Mouse (Mus musculus) liver, adult 2 months (tissue): ENCODE results near the gene Schip1. TPM values are rescaled to one million over a fixed set of nuclear protein-coding genes. Genes with fewer than 3 reads are reported as not detected.

ENCODE experiments used
- DNase-seq: peaks from one replicate; pipeline ENCODE4 v3.0.0-alpha.2; 2011; ENCODE audit warnings: low read depth, low spot score; ENCODE audit errors: extremely low read depth
- H3K27ac ChIP-seq: fragments of 200-500 bp; replicated peaks from 2 replicates; pipeline ENCODE4 v1.5.1; 2012; ENCODE audit warnings: low read depth, mild to moderate bottlenecking, control low read depth, inconsistent platforms, low read length; ENCODE audit not compliant: insufficient read depth
- H3K27me3 ChIP-seq: fragments of 200-500 bp; 2 replicates; pipeline ENCODE4 v1.6.1; 2012; ENCODE audit warnings: mild to moderate bottlenecking, moderate library complexity, low read length, inconsistent platforms; ENCODE audit not compliant: control insufficient read depth, insufficient read depth
- H3K36me3 ChIP-seq: fragments of 200-500 bp; 2 replicates; pipeline ENCODE4 v1.6.1; 2012; ENCODE audit warnings: low read length, inconsistent platforms; ENCODE audit not compliant: control insufficient read depth, insufficient read depth
- H3K4me1 ChIP-seq: fragments of 200-500 bp; 2 replicates; pipeline ENCODE4 v1.6.1; 2011; ENCODE audit warnings: low read length; ENCODE audit not compliant: control insufficient read depth, insufficient read depth
- H3K4me3 ChIP-seq: fragments of 200-500 bp; 2 replicates; pipeline ENCODE4 v1.5.1; 2011; ENCODE audit warnings: low read depth, mild to moderate bottlenecking, control low read depth, low read length, moderate library complexity; ENCODE audit not compliant: insufficient read depth
- H3K79me2 ChIP-seq: fragments of 200-500 bp; 2 replicates; pipeline ENCODE4 v1.6.1; 2012; ENCODE audit warnings: inconsistent platforms, mild to moderate bottlenecking, low read length, moderate library complexity; ENCODE audit not compliant: control insufficient read depth, insufficient read depth
- H3K9ac ChIP-seq: fragments of 200-500 bp; 2 replicates; pipeline ENCODE4 v1.6.1; 2012; ENCODE audit warnings: low read depth, mild to moderate bottlenecking, control low read depth, inconsistent platforms, low read length
- CTCF ChIP-seq: fragments of 200-500 bp; IDR thresholded peaks from 2 replicates; pipeline ENCODE4 v1.5.1; 2011; ENCODE audit warnings: low read depth, low read length, control low read depth
- POLR2A ChIP-seq: fragments of 200-500 bp; IDR thresholded peaks from 2 replicates; pipeline ENCODE4 v1.6.1; 2011; ENCODE audit warnings: low read length, control low read depth; ENCODE audit not compliant: insufficient read depth; ENCODE audit errors: extremely low read depth
- WGBS: fragments of 180-500 bp; shearing (Covaris S2); methylation state at CpG from one replicate; pipeline ENCODE4 v1.1.7; 2018; 5-methylcytosine and 5-hydroxymethylcytosine counted together
- polyA plus RNA-seq: library from polyadenylated mRNA; depleted of rRNA; stranded (reverse); fragments of >200 nt; gene quantifications from 2 replicates; pipeline ENCODE4 v1.2.3, GENCODE M21; 2012
- total RNA-seq: library from RNA; depleted of rRNA; stranded (reverse); fragments of >200 nt; gene quantifications from 2 replicates; pipeline ENCODE4 v1.2.3, GENCODE M21; 2014

Schip1 gene
- total and polyA plus RNA-seq, 2 experiments, result 0.48 to 1.6 TPM

DNA sequence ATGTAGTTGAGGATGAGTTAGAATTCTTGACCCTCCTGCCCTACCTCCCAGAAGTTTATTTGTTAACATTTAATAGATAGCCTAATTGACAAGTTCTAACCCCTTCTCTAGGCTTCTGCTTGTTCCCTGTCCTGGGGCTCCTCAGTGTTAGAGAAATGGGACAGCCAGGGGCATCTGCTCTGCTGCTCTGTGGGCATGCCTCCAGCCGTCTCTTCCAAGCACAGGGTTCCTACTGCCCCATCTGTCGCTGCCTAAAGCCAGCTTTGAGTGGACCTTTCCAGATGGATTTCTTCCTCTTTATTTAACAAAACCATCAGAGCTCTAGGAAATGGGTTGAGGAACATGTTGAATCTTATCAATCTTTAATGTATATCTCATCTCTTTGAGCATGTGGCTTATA, 357.2 kb downstream of the Schip1 start:
- Histone ChIP-seq H3K4me1 (no peaks in the 10 kb centered on the region), H3K27me3 (no peaks in the 10 kb centered on the region)
- 93% methylated on average over 2 of the region's 2 CpGs for WGBS

DNA sequence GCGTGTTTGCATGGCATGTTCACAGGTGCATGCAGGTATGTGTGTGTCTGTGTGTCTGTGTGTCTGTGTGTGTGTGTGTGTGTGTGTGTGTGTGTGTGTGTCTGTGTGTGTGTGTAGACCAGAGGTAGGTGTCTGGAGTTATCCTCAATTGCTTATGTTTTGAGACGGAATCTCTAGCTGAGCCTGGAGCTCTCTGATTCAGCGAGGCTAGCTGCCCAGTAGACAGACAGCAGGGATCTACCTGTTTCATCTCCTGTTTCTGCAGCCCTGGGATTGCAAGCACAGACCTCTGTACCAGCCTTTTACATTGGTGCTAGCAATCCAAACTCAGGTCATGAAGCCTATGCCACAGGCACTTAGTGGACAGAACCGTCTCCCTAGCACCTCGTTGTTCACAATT, 363.5 kb downstream of the Schip1 start:
- Histone ChIP-seq H3K27ac (no peak overlapping the region), H3K79me2 (no peaks in the 10 kb centered on the region), H3K4me1 (no peaks in the 10 kb centered on the region), H3K27me3 (no peaks in the 10 kb centered on the region), H3K9ac (no peak overlapping the region), H3K4me3 (no peak overlapping the region), H3K36me3 (no peaks in the 10 kb centered on the region)
- 81% methylated on average over 5 of the region's 5 CpGs for WGBS
- no peak for DNase-seq
- TF ChIP-seq POLR2A (no peak), CTCF (no peak)

More for the DNA sequence above, 357.2 kb downstream of the Schip1 start:
- no peak for TF ChIP-seq POLR2A
- no peak for TF ChIP-seq CTCF
- Histone ChIP-seq H3K4me3 (no peak overlapping the region), H3K36me3 (no peaks in the 10 kb centered on the region), H3K79me2 (no peaks in the 10 kb centered on the region), H3K27ac (no peak overlapping the region), H3K9ac (no peak overlapping the region)
- DNase-seq, result no peak

DNA sequence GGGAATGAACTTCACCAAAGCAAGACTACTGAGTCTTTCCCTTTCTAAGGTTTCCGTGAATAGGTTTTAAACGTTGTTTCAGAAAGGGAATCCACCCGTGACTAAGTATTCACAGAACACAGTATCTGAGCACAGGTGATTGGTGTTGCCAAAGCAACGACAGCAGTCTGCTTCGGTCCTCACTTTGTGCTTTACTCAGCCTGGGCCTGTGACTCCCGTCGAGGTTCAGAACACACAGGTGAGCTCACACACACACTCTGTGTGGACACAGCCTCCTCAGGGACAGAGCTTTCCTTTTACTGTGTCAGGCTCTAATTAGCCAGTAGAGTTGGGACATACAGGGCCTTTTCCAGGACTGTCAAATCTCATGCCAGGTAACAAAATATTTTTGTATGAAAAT, 369.8 kb downstream of the Schip1 start:
- Histone ChIP-seq H3K79me2 (no peaks in the 10 kb centered on the region), H3K27ac (no peak overlapping the region), H3K9ac (no peak overlapping the region), H3K27me3 (no peaks in the 10 kb centered on the region), H3K4me3 (no peak overlapping the region), H3K36me3 (no peaks in the 10 kb centered on the region), H3K4me1 (no peaks in the 10 kb centered on the region)
- DNase-seq, result no peak
- WGBS, result 73% methylated on average over 7 of the region's 7 CpGs
- TF ChIP-seq CTCF (no peak), POLR2A (no peak)

DNA sequence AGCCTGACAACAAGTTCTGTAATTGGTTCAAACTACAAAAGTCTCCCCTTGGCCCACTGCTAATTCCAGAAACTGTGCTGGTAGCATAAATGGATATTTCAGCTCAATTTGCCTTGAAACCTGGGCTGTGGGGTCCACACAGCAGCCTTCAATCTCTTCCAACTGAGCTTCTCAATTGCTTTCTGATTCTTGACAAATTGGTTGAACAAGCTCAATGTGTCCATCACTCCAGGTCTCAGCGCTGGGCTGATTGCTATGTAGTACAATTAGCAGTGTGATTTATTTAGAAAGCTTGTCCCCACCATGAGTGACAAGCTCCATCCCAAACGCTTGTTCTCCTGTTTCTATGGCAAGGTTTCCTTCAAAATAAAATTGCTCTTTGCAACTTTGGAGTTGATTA, 370.3 kb downstream of the Schip1 start:
- DNase-seq, result no peak
- H3K79me2 ChIP-seq, result no peaks in the 10 kb centered on the region
- H3K4me1 ChIP-seq, result no peaks in the 10 kb centered on the region
- WGBS, result 80% methylated on average over 2 of the region's 2 CpGs
- H3K36me3 ChIP-seq, result no peaks in the 10 kb centered on the region
- no peak for TF ChIP-seq POLR2A
- no peak for TF ChIP-seq CTCF
- no peak overlapping the region for H3K4me3 ChIP-seq
- no peak overlapping the region for H3K27ac ChIP-seq
- no peak overlapping the region for H3K9ac ChIP-seq
- H3K27me3 ChIP-seq, result no peaks in the 10 kb centered on the region

DNA sequence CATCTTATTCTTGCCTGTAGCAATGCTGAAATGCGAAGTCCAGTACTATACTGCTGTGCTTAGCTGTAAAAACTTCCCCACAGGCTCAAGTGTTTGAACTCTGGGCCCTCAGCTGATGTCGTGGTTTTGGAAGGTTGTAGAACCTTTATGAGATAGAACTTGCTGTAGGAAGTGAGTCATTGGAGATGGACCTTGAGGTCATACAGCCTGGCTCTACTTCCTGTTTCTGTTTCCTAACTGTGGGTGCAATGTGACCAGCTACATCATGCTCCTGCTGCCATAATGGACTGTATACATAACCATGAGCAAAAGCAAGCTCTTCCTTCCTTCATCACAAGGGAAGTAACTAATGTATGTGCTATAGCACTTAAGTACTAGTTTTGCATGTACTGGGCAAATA, 383.9 kb downstream of the Schip1 start:
- Histone ChIP-seq H3K4me3 (no peak overlapping the region), H3K27ac (no peak overlapping the region), H3K9ac (no peak overlapping the region), H3K27me3 (no peaks in the 10 kb centered on the region), H3K79me2 (no peaks in the 10 kb centered on the region), H3K36me3 (no peaks in the 10 kb centered on the region), H3K4me1 (no peaks in the 10 kb centered on the region)
- no peak for DNase-seq
- 67% methylated on average over 2 of the region's 2 CpGs for WGBS
- no peak for TF ChIP-seq CTCF
- TF ChIP-seq POLR2A, result no peak

DNA sequence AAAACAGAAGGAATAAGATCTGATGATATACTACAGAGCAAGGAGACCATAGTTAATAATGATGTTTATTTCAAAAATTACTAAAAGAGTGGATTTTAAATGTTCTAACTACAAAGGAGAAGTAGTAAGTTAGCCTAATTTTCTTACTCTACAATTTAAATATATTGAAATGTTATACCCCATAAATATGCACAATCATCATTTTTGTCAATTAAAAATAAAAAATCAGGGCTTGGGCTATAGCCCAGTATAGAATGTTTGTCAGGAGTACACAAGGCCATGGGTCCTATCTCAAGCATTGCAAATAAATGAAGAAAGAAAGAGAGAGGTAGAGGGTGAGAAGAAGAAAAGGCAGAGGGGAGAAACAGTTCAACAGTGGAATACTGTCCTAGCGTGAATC, 387.0 kb downstream of the Schip1 start:
- no peaks in the 10 kb centered on the region for H3K4me1 ChIP-seq
- 84% methylated on average over 1 of the region's 1 CpGs for WGBS

DNA sequence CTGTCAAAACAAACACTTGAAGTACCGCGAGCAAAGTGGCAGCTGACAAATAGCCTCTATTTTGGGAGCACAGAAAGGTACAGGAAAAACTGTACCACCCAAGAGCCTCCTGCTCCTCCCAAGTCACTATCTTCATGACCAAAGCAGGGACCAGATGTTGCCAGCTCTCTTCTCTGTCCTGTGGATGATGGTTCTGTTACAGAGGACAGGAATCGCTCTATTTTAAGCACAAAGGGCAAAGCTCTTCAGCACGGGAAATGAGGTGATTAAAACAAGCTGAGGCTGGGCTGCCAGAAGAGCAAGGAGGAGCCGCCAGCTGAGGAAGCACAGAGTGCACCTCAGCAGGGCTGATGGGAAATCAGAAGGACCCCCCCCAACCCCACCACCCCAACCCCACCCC, 388.7 kb downstream of the Schip1 start:
- Histone ChIP-seq H3K79me2 (no peaks in the 10 kb centered on the region), H3K4me3 (no peak overlapping the region), H3K36me3 (no peaks in the 10 kb centered on the region), H3K27me3 (no peaks in the 10 kb centered on the region), H3K4me1 (no peaks in the 10 kb centered on the region), H3K9ac (no peak overlapping the region), H3K27ac (no peak overlapping the region)
- no peak for DNase-seq
- no peak for TF ChIP-seq POLR2A
- WGBS, result 18% methylated on average over 5 of the region's 5 CpGs

More for the DNA sequence above, 387.0 kb downstream of the Schip1 start:
- TF ChIP-seq CTCF (no peak), POLR2A (no peak)
- Histone ChIP-seq H3K27me3 (no peaks in the 10 kb centered on the region), H3K79me2 (no peaks in the 10 kb centered on the region), H3K36me3 (no peaks in the 10 kb centered on the region), H3K9ac (no peak overlapping the region), H3K27ac (no peak overlapping the region), H3K4me3 (no peak overlapping the region)
- no peak for DNase-seq
